Mouse (Mus musculus): Measurements from ENCODE around the gene 2410015M20Rik. TPM values are rescaled to one million over a fixed set of nuclear protein-coding genes. Genes with fewer than 3 reads are reported as not detected.

2410015M20Rik gene
- total and polyA plus RNA-seq, 2 experiments from 2014 or later, result 207 to 527 TPM

GRCm38 (mm10) chr17:56593527-56594271, 15.9 kb downstream of the 2410015M20Rik start:
- no peak for DNase-seq (ENCODE audit: low spot score)
- peaks cover 95% of the 10 kb centered on the region for H3K36me3 ChIP-seq (replicated peaks; ENCODE audit: control insufficient read depth, insufficient read depth, low read length)
- H3K9ac ChIP-seq (replicated peaks; ENCODE audit: low read depth, low read length), result no peak overlapping the region
- H3K27ac ChIP-seq (ENCODE audit: low read depth), result no peak overlapping the region
- H3K4me2 ChIP-seq (ENCODE audit: low read depth, low read length), result no peak overlapping the region
- H3K4me3 ChIP-seq (ENCODE audit: low read depth, low read length), result no peak overlapping the region
- no peak for TF ChIP-seq EP300 (IDR thresholded peaks at IDR 0.05; ENCODE audit: low read depth)
- no peak for TF ChIP-seq CTCF (IDR thresholded peaks at IDR 0.05; ENCODE audit: low read depth)
- ATAC-seq (ENCODE audit: insufficient read depth, low read depth), result peak; percentile 56
- H3K4me1 ChIP-seq (ENCODE audit: control insufficient read depth, insufficient read depth), result no peaks in the 10 kb centered on the region
- H3K27me3 ChIP-seq (ENCODE audit: control insufficient read depth, insufficient read depth, low read length), result no peaks in the 10 kb centered on the region
- H3K9me3 ChIP-seq (replicated peaks; ENCODE audit: control insufficient read depth, low read length), result no peaks in the 10 kb centered on the region
- 65% methylated on average over 8 of the region's 8 CpGs for WGBS

- Histone ChIP-seq H3K27ac (ENCODE audit: low read depth) (no peak overlapping the region), H3K4me1 (ENCODE audit: control insufficient read depth, insufficient read depth) (no peaks in the 10 kb centered on the region), H3K4me3 (ENCODE audit: low read depth, low read length) (no peak overlapping the region), H3K9me3 (replicated peaks; ENCODE audit: control insufficient read depth, low read length) (no peaks in the 10 kb centered on the region), H3K27me3 (ENCODE audit: control insufficient read depth, insufficient read depth, low read length) (no peaks in the 10 kb centered on the region), H3K36me3 (replicated peaks; ENCODE audit: control insufficient read depth, insufficient read depth, low read length) (peaks cover 99% of the 10 kb centered on the region), H3K4me2 (ENCODE audit: low read depth, low read length) (no peak overlapping the region), H3K9ac (replicated peaks; ENCODE audit: low read depth, low read length) (no peak overlapping the region)
- DNase-seq (ENCODE audit: low spot score) (no peak), ATAC-seq (ENCODE audit: insufficient read depth, low read depth) (no peak)
- TF ChIP-seq CTCF (IDR thresholded peaks at IDR 0.05; ENCODE audit: low read depth) (no peak), EP300 (IDR thresholded peaks at IDR 0.05; ENCODE audit: low read depth) (no peak)
Measured at GRCm38 (mm10) chr17:56592553-56592952, 17.0 kb downstream of the 2410015M20Rik start.

DNA sequence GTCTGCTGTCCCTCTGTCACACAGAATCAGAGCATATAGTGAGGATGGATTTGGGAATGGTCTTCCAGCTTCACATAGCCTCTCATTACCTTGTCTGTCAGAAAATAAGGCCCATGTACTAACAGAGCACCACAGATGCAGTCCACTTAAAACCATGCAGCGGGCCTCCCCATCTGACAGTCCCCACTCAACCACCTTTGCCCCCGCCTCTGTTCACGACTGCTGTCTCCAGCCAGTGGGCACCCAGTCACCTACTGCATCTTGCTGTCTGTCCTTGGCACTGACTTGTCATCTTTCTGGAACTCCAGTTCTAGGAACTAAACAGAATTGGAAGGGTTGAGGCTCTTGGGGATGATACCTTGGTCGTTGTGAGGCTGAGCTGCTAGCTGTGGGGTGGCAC, 20.6 kb downstream of the 2410015M20Rik start:
- Histone ChIP-seq H3K9me3 (replicated peaks; ENCODE audit: control insufficient read depth, low read length) (no peaks in the 10 kb centered on the region), H3K4me3 (ENCODE audit: low read depth, low read length) (no peak overlapping the region), H3K27me3 (ENCODE audit: control insufficient read depth, insufficient read depth, low read length) (no peaks in the 10 kb centered on the region), H3K36me3 (replicated peaks; ENCODE audit: control insufficient read depth, insufficient read depth, low read length) (peaks cover 74% of the 10 kb centered on the region), H3K9ac (replicated peaks; ENCODE audit: low read depth, low read length) (no peak overlapping the region), H3K27ac (ENCODE audit: low read depth) (no peak overlapping the region), H3K4me1 (ENCODE audit: control insufficient read depth, insufficient read depth) (peaks cover 12% of the 10 kb centered on the region), H3K4me2 (ENCODE audit: low read depth, low read length) (no peak overlapping the region)
- no peak for ATAC-seq (ENCODE audit: insufficient read depth, low read depth)
- TF ChIP-seq EP300 (IDR thresholded peaks at IDR 0.05; ENCODE audit: low read depth) (no peak), CTCF (IDR thresholded peaks at IDR 0.05; ENCODE audit: low read depth) (no peak)
- WGBS, result 92% methylated on average over 4 of the region's 4 CpGs
- no peak for DNase-seq (ENCODE audit: low spot score)

DNA sequence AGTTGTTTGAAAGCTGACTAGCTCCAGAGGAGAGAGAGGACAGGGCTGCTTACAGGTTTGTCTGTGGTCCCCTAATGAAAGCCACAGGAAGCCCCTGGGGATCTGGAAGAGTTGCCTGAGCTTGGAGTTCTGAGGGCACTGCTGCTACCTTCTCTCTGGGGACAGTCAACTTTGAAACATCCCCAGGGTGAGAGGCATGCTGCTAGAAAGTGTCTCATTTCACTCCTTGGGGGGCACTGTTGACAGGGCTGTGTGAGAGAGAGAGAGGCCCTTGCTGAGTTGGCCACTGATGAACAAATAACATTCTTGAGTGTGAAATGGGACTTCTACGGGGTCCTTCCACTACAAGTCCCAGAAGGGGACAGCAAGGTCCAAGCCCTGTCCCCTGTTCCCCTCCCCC, 21.8 kb downstream of the 2410015M20Rik start:
- H3K4me3 ChIP-seq (ENCODE audit: low read depth, low read length), result no peak overlapping the region
- H3K27me3 ChIP-seq (ENCODE audit: control insufficient read depth, insufficient read depth, low read length), result no peaks in the 10 kb centered on the region
- ATAC-seq (ENCODE audit: insufficient read depth, low read depth), result no peak
- 0 out of 2 replicates have a peak overlapping the region, but pooled peaks have one; percentile 7 for H3K9ac ChIP-seq (replicated peaks; ENCODE audit: low read depth, low read length)
- H3K27ac ChIP-seq (ENCODE audit: low read depth), result no peak overlapping the region
- no peak for DNase-seq (ENCODE audit: low spot score)
- H3K9me3 ChIP-seq (replicated peaks; ENCODE audit: control insufficient read depth, low read length), result no peaks in the 10 kb centered on the region
- H3K4me1 ChIP-seq (ENCODE audit: control insufficient read depth, insufficient read depth), result peaks cover 18% of the 10 kb centered on the region
- peaks cover 65% of the 10 kb centered on the region for H3K36me3 ChIP-seq (replicated peaks; ENCODE audit: control insufficient read depth, insufficient read depth, low read length)
- TF ChIP-seq CTCF (IDR thresholded peaks at IDR 0.05; ENCODE audit: low read depth), result no peak
- TF ChIP-seq EP300 (IDR thresholded peaks at IDR 0.05; ENCODE audit: low read depth), result no peak
- 65% methylated on average over 1 of the region's 1 CpGs for WGBS
- no peak overlapping the region for H3K4me2 ChIP-seq (ENCODE audit: low read depth, low read length)

DNA sequence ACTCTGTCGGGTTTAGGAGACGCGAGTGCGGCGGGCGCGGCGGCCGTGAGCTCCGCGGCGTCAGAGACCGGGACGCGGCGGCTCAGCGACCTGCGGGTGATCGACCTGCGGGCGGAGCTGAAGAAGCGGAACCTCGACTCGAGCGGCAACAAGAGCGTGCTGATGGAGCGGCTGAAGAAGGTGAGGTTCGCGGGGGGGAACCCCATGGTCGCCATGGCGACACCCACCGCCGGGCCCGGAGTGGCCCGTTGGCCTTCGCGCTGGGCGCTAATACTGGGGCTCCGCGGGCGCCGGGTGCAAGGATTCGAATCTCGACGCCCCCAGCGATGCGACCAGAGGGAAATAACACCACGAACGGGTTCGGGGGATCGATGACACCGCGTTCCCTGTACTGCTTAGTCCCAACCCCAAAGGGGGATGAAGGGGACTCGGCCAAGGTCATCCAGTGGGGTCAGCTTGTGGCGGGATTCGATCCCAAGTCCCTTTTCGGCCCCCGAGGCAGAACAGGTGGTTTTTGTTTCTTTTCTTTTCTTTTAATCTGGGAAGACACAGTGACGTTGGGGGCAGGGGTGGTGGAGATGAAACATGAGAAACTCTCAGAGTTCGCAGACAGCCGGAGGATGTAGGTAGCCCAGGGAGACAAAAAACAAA, 24.3 kb downstream of the 2410015M20Rik start:
- peaks cover 66% of the 10 kb centered on the region for H3K36me3 ChIP-seq (replicated peaks; ENCODE audit: control insufficient read depth, insufficient read depth, low read length)

More for the DNA sequence above, 24.3 kb downstream of the 2410015M20Rik start:
- H3K4me3 ChIP-seq (ENCODE audit: low read depth, low read length), result peak overlapping the region; percentile 93
- no peaks in the 10 kb centered on the region for H3K27me3 ChIP-seq (ENCODE audit: control insufficient read depth, insufficient read depth, low read length)
- ATAC-seq (ENCODE audit: insufficient read depth, low read depth) (no peak), DNase-seq (ENCODE audit: low spot score) (no peak)
- no peaks in the 10 kb centered on the region for H3K9me3 ChIP-seq (replicated peaks; ENCODE audit: control insufficient read depth, low read length)
- peak overlapping the region; percentile 67 for H3K4me2 ChIP-seq (ENCODE audit: low read depth, low read length)
- H3K27ac ChIP-seq (ENCODE audit: low read depth), result peak overlapping the region; percentile 95
- peak overlapping the region; percentile 91 for H3K9ac ChIP-seq (replicated peaks; ENCODE audit: low read depth, low read length)
- under 1% methylated on average over 61 of the region's 61 CpGs for WGBS
- peaks cover 21% of the 10 kb centered on the region for H3K4me1 ChIP-seq (ENCODE audit: control insufficient read depth, insufficient read depth)
- TF ChIP-seq CTCF (IDR thresholded peaks at IDR 0.05; ENCODE audit: low read depth) (no peak), EP300 (IDR thresholded peaks at IDR 0.05; ENCODE audit: low read depth) (no peak)
